Mouse (Mus musculus): ENCODE data around the gene Npb.

GRCm38 (mm10) chr11:120581490-120582267 is 26.6 kb upstream of the Npb start, which contains the start of gene Arhgdia:
- no peak for TF ChIP-seq CTCF (IDR thresholded peaks at IDR 0.05; ENCODE audit: insufficient read depth, low read length)
- peak; percentile 92 for TF ChIP-seq POLR2A (IDR thresholded peaks at IDR 0.05; ENCODE audit: borderline replicate concordance, extremely low read depth, low read depth, low read length)

Measured in lung, adult 2 months (tissue).